Mouse (Mus musculus) liver, embryonic 12.5 days (tissue): ENCODE results near the gene Insig1. TPM values are rescaled to one million over a fixed set of nuclear protein-coding genes. Genes with fewer than 3 reads are reported as not detected.

ENCODE experiments used
- ATAC-seq: fragments of 200-750 bp; cut with Nextera tagmentation; 2 replicates; pipeline ENCODE4 v1.8.0; 2017; ENCODE audit warnings: moderate number of reproducible peaks, mild to moderate bottlenecking, moderate library complexity
- H3K27ac ChIP-seq: fragments of 300-500 bp; sonication (generic); 2 replicates; pipeline ENCODE4 v1.5.1; 2016; ENCODE audit warnings: mild to moderate bottlenecking
- H3K27me3 ChIP-seq: fragments of 300-500 bp; sonication (generic); replicated peaks from 2 replicates; pipeline ENCODE4 v1.6.1; 2016; ENCODE audit warnings: mild to moderate bottlenecking, moderate library complexity
- H3K36me3 ChIP-seq: fragments of 300-500 bp; sonication (generic); 2 replicates; pipeline ENCODE4 v1.6.1; 2016; ENCODE audit warnings: mild to moderate bottlenecking, moderate library complexity
- H3K4me1 ChIP-seq: fragments of 300-500 bp; sonication (generic); 2 replicates; pipeline ENCODE4 v1.6.1; 2016
- H3K4me2 ChIP-seq: fragments of 300-500 bp; sonication (generic); 2 replicates; pipeline ENCODE4 v1.6.1; 2016; ENCODE audit warnings: mild to moderate bottlenecking, moderate library complexity
- H3K4me3 ChIP-seq: fragments of 300-500 bp; sonication (generic); 2 replicates; pipeline ENCODE4 v1.5.1; 2016; ENCODE audit warnings: mild to moderate bottlenecking, moderate library complexity
- H3K9ac ChIP-seq: fragments of 300-500 bp; sonication (generic); 2 replicates; pipeline ENCODE4 v1.6.1; 2016; ENCODE audit warnings: mild to moderate bottlenecking, moderate library complexity
- H3K9me3 ChIP-seq: fragments of 300-500 bp; sonication (generic); replicated peaks from 2 replicates; pipeline ENCODE4 v1.6.1; 2016; ENCODE audit warnings: mild to moderate bottlenecking, moderate library complexity
- whole genome bisulfite sequencing: fragments of 180-500 bp; shearing (Covaris S2); methylation state at CpG from one replicate; pipeline ENCODE4 v1.1.7; 2016; ENCODE audit not compliant: insufficient replicate concordance; 5-methylcytosine and 5-hydroxymethylcytosine counted together
- polyA plus RNA-seq: library from polyadenylated mRNA; unstranded; fragments of >200 nt; fragmentation: Nextera tagmentation; extraction: Ambion mirVana; gene quantifications from 2 replicates; pipeline ENCODE4 v1.2.1, GENCODE M21; 2016

Insig1 gene
- polyA plus RNA-seq, 1 experiment from 2014 or later, result 51.5 TPM

DNA sequence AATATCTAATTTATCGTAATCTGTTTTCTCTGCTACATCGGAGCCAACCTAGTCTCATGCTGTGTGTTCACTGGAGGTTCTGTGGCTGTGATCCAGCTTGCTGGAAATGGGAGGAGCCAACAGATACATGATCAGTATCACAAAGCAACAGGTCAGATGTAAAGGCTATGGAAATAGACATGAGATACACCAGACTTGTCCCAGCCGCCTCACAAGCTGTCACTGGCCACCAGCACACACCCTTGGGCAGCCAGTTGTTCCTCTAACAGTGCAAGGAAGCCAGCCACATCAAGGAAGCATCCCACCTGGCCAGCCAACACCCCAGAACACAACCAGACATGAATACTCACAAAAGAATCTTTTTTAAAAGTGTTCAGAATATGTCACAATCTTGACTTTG is 23.2 kb downstream of the Insig1 start:
- no peaks in the 10 kb centered on the region for H3K9me3 ChIP-seq
- H3K36me3 ChIP-seq, result no peaks in the 10 kb centered on the region
- WGBS, result 52% methylated on average over 3 of the region's 3 CpGs
- no peak overlapping the region for H3K4me2 ChIP-seq
- H3K4me3 ChIP-seq, result no peak overlapping the region
- no peak overlapping the region for H3K27ac ChIP-seq
- peaks cover 2% of the 10 kb centered on the region; the same call in 1 of the 2 replicates for H3K27me3 ChIP-seq
- no peaks in the 10 kb centered on the region for H3K4me1 ChIP-seq
- ATAC-seq, result no peak
- no peak overlapping the region for H3K9ac ChIP-seq

DNA sequence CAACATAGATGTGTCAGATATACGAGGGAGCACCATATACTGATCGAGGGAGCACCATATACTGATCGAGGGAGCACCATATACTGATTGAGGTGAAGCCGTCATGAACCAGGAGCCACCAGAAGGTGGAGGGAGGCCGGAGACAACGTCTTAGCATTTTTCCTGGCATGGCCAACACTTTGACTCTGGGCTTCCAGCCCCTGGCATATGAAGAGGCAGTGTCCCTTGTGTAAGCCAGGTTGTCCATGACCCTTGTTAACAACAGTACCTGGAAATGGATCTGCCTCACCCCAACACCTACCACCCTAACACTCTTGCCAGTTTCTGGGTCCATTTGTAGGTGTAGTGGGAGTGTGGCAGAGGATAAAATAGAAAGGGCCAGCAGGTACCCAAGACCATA is 23.7 kb downstream of the Insig1 start:
- H3K27me3 ChIP-seq, result no peaks in the 10 kb centered on the region
- no peak overlapping the region for H3K27ac ChIP-seq
- 55% methylated on average over 6 of the region's 6 CpGs for WGBS
- no peaks in the 10 kb centered on the region for H3K4me1 ChIP-seq
- no peak overlapping the region for H3K4me2 ChIP-seq
- ATAC-seq, result no peak
- H3K4me3 ChIP-seq, result no peak overlapping the region
- no peaks in the 10 kb centered on the region for H3K36me3 ChIP-seq
- no peak overlapping the region for H3K9ac ChIP-seq
- no peaks in the 10 kb centered on the region for H3K9me3 ChIP-seq

DNA sequence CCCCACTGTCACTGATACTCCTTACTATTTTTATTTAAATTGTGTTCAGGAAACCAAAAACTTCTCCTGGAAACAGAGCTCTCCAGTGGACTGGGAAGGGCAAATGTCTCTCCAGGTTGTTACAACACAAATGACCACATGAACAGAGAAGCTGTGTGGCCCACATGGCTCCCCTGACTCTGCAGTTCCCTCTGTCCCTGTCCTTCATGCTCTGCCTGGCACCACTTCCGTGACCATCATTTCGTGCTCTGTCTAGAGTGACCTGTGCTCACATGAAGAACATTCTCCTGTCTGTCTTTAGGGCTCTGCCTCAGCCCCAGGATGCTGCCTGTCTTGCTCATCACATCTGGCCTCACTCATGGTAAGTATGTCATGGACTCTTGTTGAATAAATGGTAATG is 24.5 kb downstream of the Insig1 start:
- Histone ChIP-seq H3K36me3 (no peaks in the 10 kb centered on the region), H3K9me3 (no peaks in the 10 kb centered on the region), H3K27ac (no peak overlapping the region), H3K4me1 (no peaks in the 10 kb centered on the region), H3K4me3 (no peak overlapping the region), H3K27me3 (no peaks in the 10 kb centered on the region), H3K4me2 (no peak overlapping the region), H3K9ac (no peak overlapping the region)
- ATAC-seq, result no peak
- 38% methylated on average over 2 of the region's 2 CpGs for WGBS

DNA sequence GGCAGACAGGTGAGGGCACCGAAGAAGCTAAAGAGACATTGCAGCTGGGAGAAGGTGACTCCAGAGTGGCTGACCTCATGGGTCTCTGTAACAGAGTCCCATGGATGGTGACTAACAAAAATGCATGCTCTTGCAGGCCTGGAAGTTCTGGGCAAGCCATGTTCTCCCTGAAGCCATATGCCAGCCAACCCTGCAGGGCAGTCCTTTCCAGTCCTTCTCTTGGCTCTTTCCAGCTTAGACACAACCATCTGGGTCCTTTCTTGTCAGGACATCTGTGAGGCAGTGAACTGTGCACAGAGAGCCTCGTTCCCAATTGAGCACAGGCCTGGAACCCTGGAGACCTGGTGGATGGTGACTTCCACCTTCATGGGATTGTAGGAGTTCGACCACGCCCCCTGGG is 35.8 kb downstream of the Insig1 start:
- H3K4me1 ChIP-seq, result no peaks in the 10 kb centered on the region
- H3K27ac ChIP-seq, result no peak overlapping the region
- no peaks in the 10 kb centered on the region for H3K9me3 ChIP-seq
- H3K36me3 ChIP-seq, result no peaks in the 10 kb centered on the region
- no peak overlapping the region for H3K4me2 ChIP-seq
- 49% methylated on average over 4 of the region's 4 CpGs for WGBS
- ATAC-seq, result no peak
- no peak overlapping the region for H3K9ac ChIP-seq
- no peak overlapping the region for H3K4me3 ChIP-seq
- peaks cover 23% of the 10 kb centered on the region for H3K27me3 ChIP-seq

DNA sequence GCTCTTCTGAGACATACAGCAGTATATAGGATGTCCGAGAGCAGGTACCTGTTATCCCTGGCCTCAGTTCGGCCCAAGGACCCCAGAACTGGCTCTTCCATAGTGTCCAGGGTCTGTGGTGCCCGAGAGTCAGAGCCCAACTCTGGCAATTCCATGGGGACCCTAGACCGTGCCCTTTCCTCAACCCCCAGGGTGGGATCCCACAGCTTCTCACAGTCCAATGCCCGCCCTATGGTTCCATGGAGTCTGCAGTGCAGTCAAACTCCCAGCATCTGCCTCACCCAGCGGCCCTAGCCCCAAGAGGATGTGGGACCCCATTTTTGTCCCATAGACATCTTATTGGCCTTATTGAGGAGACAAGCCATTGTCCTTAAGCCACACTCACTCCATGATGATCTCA is 36.8 kb downstream of the Insig1 start:
- H3K4me1 ChIP-seq, result no peaks in the 10 kb centered on the region
- no peak for ATAC-seq
- peaks cover 24% of the 10 kb centered on the region for H3K27me3 ChIP-seq
- H3K27ac ChIP-seq, result no peak overlapping the region
- H3K4me2 ChIP-seq, result no peak overlapping the region
- H3K4me3 ChIP-seq, result no peak overlapping the region
- H3K36me3 ChIP-seq, result no peaks in the 10 kb centered on the region
- H3K9me3 ChIP-seq, result no peaks in the 10 kb centered on the region
- H3K9ac ChIP-seq, result no peak overlapping the region
- 54% methylated on average over 6 of the region's 6 CpGs for WGBS

DNA sequence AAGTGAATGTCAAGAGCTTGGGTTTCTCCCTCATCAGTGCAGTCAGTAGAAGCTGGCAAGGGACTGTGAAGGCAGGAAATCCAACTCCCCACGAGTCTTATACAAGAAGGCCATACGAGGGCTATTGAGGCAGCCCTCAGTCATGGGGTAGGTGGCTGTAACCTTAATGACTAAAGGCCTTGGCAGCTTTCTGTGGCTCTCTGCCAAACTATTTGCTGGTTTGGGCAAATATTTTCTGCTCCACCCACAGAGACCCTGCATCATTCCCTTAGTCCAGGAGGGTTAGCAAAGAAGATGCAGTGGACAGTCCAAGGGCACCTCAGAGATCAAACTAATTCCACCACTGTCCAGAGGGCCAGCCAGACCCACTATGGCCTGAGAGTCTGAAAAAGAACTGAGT is 39.7 kb downstream of the Insig1 start:
- 45% methylated on average over 2 of the region's 2 CpGs for WGBS
- Histone ChIP-seq H3K4me2 (no peak overlapping the region), H3K4me1 (no peaks in the 10 kb centered on the region), H3K27ac (no peak overlapping the region), H3K9me3 (no peaks in the 10 kb centered on the region), H3K27me3 (peaks cover 34% of the 10 kb centered on the region), H3K4me3 (no peak overlapping the region), H3K36me3 (no peaks in the 10 kb centered on the region), H3K9ac (no peak overlapping the region)
- no peak for ATAC-seq

DNA sequence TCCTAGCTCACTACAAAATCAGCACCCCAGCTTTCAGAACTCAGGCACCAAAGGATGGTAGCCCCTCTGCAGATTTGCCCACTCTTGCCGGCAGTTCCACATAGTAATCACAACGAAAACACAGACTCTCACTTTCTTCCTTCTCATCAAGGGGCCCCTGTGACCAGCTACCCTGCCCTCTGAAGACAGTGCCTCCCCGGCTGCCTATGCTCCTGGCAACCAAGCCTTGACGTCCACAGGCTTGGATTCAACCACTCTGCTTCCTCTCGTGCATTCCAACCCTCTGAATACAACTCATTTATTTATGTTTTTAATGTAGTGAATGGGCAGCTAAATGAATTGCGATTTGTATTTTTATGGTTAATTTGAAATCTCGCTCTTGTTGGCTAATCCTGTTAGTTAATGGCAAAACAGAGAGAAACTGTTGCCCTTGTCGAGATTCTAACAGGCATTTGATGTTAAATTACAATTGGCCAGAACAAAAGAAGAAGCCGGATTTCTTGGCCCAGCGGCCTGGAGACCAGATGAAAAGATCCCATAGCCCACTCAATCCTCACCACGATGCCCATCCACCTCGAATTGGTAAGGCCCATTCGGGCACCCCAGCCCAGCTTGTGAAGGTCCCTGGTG is 46.2 kb downstream of the Insig1 start:
- Histone ChIP-seq H3K4me1 (no peaks in the 10 kb centered on the region), H3K27ac (no peak overlapping the region), H3K4me3 (no peak overlapping the region), H3K36me3 (no peaks in the 10 kb centered on the region), H3K9ac (no peak overlapping the region), H3K9me3 (no peaks in the 10 kb centered on the region), H3K27me3 (peaks cover 78% of the 10 kb centered on the region), H3K4me2 (no peak overlapping the region)
- WGBS, result 7% methylated on average over 13 of the region's 13 CpGs
- ATAC-seq, result no peak

DNA sequence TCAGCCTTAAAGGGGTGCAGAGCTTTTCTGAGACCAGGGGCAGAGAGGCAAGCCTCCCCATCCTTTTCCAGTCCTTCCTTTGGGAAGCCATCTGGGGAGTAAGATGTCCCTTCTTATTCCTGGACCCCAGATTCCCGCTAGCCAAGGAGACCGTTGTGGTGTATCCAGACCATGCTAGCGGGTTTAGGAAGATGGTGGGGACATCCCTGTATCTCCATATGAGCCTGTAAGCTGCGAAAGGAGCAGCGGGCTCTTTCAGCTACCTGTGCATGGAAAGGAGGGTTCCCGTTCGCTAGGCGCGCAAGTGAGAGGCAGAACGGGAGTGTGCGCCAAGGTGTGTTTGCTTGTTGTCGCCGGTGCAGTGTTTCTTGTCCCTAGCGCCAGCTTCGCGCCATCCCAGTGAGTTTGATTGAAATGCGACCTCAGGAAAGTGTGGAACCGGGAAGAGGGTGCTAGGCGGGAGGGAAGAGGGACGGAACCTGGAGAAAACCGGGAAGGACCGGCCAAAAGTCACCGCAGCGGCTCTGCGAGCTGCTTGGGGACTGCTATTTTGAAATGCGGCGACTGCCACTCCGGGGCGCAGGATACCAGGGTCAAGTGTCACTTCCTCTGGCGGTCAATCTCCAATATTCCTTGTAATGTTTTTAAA is 46.8 kb downstream of the Insig1 start:
- Histone ChIP-seq H3K9me3 (no peaks in the 10 kb centered on the region), H3K4me3 (peak overlapping the region; percentile 33), H3K4me2 (peak overlapping the region; percentile 53), H3K4me1 (no peaks in the 10 kb centered on the region), H3K36me3 (no peaks in the 10 kb centered on the region), H3K27me3 (peaks cover 82% of the 10 kb centered on the region), H3K27ac (no peak overlapping the region), H3K9ac (no peak overlapping the region)
- no peak for ATAC-seq
- WGBS, result 2% methylated on average over 30 of the region's 30 CpGs

DNA sequence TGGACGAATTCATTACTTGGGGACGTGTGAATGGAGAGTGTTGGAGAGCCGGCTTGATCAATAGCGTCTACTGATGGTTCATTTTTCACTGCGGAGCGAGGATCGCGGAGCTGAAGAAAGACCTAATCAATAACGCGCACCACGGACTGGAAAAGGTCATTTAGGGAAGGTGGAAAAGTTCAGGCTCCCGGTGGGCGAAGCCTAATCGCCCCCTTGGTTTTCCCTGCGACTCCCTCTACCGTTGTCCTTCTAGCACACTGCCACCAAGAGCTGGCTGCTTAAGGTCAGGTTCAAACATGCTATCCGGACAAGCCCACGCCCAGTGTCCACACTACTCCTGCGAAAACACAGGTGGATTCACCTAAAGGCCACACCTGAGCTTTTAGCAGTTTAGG is 47.4 kb downstream of the Insig1 start:
- Histone ChIP-seq H3K4me1 (no peaks in the 10 kb centered on the region), H3K9ac (no peak overlapping the region), H3K4me2 (peak overlapping the region; percentile 53), H3K9me3 (no peaks in the 10 kb centered on the region), H3K4me3 (peak overlapping the region; percentile 33), H3K27me3 (peaks cover 85% of the 10 kb centered on the region), H3K36me3 (no peaks in the 10 kb centered on the region), H3K27ac (no peak overlapping the region)
- no peak for ATAC-seq
- WGBS, result 1% methylated on average over 19 of the region's 19 CpGs

DNA sequence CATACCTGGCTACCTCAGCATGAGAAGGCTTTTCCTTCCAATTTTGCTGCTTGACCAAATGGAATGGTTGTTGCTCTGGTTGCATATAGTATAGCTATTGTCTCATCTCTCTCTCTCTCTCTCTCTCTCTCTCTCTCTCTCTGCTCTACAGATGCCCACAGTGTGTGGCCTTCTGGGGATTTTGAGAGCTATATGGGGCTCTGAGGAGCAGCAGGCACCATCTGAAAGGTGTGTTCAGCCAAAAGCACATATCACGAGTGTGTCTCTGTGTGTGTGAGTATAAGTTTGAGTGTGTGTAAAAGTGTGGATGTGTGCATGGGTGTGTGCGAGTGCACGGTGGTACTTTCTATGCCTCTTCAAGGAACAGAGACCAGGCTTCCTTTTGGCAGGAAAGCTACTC is 48.4 kb downstream of the Insig1 start:
- no peak overlapping the region for H3K9ac ChIP-seq
- H3K36me3 ChIP-seq, result no peaks in the 10 kb centered on the region
- H3K4me1 ChIP-seq, result no peaks in the 10 kb centered on the region
- H3K9me3 ChIP-seq, result no peaks in the 10 kb centered on the region
- 33% methylated on average over 3 of the region's 3 CpGs for WGBS
- no peak overlapping the region for H3K4me2 ChIP-seq
- no peak overlapping the region for H3K27ac ChIP-seq
- no peak for ATAC-seq
- H3K27me3 ChIP-seq, result peaks cover 85% of the 10 kb centered on the region
- no peak overlapping the region for H3K4me3 ChIP-seq

DNA sequence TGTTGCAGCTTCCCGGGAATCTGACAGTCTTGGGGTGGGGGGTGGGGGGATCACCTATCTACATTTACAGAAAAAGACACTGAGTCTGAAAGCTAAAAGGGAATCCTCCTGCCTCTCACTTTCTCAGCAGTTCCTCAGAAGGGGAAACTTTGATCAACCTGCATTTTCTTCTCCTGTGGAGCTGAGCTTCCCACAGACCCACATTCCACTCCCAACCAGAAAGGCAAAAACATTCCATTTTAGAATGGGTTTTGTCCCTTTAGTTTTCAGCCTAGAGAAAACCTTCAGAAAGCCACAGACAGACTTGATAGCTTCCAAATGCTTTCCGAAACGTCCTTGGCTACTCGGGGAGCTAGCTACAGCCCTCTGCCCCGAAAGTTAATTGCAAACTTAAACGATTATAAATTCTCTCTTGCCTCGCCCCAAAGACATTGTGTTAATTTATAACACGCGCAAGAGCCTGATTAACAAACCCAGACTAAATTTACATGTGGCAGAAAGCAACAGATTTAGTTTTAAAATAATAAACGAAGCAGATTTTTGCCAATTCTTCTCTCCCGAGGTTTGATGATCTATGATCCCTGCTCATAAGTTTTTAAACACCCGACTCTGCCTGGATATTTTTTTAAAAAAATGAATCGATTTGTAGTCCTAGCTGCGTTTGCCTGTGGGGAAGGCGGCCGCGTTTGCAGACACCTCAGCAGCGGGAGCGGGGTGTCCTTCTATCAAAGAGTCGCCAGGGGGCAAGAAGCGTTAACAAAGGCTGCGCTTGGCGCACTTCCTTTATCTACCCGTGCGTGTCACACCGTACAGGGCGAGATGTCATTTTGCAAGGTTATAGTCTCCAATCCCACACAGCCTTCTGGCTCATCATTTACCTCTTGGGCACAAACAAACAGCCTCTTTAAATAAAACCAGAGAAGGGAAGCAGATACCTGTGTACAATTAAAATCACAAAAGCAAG is 51.6 kb downstream of the Insig1 start:
- WGBS, result 2% methylated on average over 27 of the region's 27 CpGs
- ATAC-seq, result no peak
- H3K4me3 ChIP-seq, result no peak overlapping the region
- H3K27ac ChIP-seq, result no peak overlapping the region
- H3K4me2 ChIP-seq, result no peak overlapping the region
- peaks cover 99% of the 10 kb centered on the region for H3K27me3 ChIP-seq
- H3K9me3 ChIP-seq, result no peaks in the 10 kb centered on the region
- H3K36me3 ChIP-seq, result no peaks in the 10 kb centered on the region
- no peak overlapping the region for H3K9ac ChIP-seq
- no peaks in the 10 kb centered on the region for H3K4me1 ChIP-seq

DNA sequence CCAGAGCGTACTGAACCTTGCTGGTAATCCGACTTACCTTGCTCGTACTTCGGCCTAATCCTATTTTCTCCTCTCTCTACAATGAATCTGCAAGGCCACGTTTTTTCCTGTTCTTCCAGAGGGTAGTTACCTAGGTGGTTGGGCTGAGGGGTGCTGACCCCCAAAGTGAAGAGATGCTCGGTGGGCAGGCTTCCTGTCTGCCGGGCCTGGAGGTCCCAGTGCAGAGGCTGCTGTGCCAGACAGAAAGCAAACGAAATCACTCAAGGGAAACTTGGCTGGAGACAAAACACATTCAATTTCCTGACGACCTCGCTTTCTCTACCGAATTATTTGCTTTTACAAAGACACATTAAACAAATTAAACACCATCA is 52.3 kb downstream of the Insig1 start:
- H3K27ac ChIP-seq, result no peak overlapping the region
- no peak for ATAC-seq
- no peak overlapping the region for H3K4me3 ChIP-seq
- H3K4me1 ChIP-seq, result no peaks in the 10 kb centered on the region
- 7% methylated on average over 11 of the region's 11 CpGs for WGBS
- no peaks in the 10 kb centered on the region for H3K9me3 ChIP-seq
- H3K4me2 ChIP-seq, result no peak overlapping the region
- H3K27me3 ChIP-seq, result peaks cover 99% of the 10 kb centered on the region
- no peak overlapping the region for H3K9ac ChIP-seq
- H3K36me3 ChIP-seq, result no peaks in the 10 kb centered on the region
